Mouse (Mus musculus): ENCODE measurements around the gene Cpn1. TPM values are rescaled to one million over a fixed set of nuclear protein-coding genes. Genes with fewer than 3 reads are reported as not detected.
"Not testable (repeated sequence)": the region's sequence is repeated elsewhere in the genome, so short reads cannot be mapped to it uniquely, and the experiment has no call there.

The Cpn1 gene
- total RNA-seq, 2 experiments from 2014 or later: not detected

DNA sequence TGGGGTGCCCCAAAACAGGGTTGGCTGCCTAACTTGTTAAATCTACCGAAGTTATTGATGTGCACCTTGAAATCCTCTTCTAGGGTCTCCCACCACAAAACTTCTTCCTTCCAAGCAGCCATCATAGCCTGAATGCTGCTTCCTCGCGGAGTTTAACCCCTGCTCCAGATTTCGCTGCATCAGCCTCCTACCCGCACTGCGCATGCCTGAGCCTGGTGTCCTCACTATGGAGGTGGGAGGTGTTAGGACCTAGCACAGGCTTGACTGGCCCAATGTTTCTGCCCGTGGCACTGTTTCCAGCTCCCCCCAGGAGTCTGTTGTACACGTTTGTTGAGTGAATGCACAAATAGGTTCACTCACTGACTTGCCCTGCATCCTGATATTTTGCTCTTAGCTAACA, 4.0 kb upstream of the Cpn1 start:
- DNase-seq (ENCODE audit: low spot score in 2 of 2): no peak

DNA sequence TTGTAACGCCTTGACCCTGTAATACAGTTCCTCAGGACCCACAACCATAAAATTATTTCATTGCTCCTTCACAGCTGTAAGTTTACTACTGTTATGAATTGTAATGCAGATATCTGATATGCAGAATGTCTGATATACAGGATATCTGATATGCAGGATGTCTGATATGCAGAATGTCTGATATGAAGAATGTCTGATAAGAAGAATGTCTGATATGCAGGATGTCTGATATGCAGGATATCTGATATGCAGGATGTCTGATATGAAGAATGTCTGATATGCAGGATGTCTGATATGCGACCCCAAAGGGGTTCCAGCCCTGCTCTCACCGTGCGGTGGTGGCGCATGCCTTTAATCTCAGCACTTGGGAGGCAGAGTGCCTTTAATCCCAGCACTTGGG, 4.4 kb downstream of the Cpn1 start:
- no peak for DNase-seq (ENCODE audit: low spot score in 2 of 2)

DNA sequence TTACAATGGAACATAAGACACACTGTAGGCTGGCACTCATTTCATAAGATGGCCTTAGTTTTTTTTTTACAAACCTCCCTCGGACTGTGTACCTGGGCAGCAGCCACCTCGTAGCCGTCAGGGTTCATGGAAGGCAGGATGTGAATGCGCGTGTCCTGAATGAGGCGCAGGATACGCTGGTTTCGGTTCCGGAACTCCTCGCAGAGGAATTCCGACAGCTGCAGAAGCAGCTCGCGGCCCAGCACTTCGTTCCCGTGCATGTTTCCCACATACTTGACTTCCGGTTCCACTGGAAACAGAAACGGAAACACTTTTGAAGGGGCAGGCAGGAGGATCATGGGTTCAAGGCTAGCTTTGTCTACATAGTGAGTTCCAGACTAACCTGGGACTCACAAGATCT, 5.6 kb downstream of the Cpn1 start:
- DNase-seq (ENCODE audit: low spot score in 2 of 2): no peak

DNA sequence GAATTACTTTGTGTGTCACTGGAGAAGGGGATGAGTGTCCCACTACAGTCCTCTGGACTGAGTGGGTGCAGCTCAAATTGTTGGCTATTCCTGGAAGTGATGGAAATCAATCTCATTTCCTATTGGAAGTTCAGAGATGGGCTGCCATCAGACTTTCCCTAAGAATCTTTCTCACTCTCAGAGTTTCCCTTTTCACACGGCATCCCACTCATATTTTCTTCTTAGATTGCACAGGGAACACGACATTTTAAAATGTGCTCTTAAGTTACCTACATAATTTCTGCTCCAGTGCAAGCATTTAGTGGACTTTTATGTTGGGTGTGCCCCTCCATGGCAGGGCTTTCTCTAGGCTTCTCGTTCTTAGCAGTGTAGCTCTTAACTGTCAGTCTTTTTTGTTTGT, 8.6 kb downstream of the Cpn1 start:
- DNase-seq (ENCODE audit: low spot score in 2 of 2): no peak

DNA sequence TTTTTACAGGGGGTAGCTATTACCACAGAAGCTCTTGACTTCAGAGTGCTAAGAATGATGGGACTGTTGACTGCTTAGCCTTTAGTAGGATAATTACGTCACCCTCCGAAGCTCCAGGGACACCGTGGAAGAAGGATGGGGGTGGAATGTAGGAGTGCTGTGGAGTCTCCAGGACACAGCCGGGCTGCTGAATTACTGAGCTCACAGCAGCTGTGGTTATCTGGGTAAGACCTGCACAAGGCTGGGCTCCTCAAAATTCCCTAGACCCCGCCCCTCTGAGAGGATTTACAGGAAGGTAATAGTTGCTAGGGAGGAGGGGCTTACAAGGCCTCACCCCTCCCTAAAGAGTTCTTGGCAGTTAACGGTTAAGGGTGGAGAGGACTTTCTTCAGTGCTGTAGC, 9.7 kb downstream of the Cpn1 start:
- DNase-seq (ENCODE audit: low spot score in 2 of 2): no peak

DNA sequence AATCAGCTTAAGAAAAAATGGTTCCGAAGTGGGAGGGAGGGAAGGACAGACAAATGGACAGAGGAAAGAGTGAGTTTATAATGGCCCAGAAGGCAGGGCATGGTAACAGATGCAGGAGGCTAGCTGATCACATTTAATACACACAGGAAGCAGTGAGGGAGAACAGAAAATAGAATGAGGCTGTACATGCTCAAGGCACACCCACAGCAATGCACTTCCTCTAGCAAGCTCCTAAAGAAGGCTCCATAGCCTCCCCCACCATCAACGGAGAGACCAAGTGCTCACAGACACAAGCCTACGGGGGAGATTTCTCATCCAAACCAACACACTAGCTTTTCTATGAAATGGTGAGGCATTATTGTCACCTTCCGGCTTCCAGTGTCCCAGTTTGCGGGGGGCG, 12.1 kb downstream of the Cpn1 start:
- no peak for DNase-seq (ENCODE audit: low spot score in 2 of 2)

DNA sequence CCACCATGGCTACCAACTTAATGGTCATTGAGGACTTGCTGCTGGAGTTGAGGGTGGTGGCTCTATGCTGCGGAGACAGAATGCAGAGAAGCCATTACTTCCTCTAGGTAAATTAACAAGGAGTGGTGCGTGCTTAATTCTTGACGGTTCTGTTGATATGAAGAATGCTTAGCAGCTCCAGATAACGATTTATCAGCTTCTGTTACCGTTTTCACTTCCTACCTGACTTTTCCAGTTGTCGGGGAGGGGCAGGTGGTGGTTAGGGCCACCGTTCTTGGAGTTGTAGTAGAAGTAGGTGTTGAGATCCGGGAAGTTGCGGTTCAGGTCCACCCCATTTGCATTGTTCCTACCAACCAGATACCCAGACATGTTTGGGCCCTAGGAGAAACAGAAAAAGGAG, 12.6 kb downstream of the Cpn1 start:
- DNase-seq (ENCODE audit: low spot score in 2 of 2): no peak

DNA sequence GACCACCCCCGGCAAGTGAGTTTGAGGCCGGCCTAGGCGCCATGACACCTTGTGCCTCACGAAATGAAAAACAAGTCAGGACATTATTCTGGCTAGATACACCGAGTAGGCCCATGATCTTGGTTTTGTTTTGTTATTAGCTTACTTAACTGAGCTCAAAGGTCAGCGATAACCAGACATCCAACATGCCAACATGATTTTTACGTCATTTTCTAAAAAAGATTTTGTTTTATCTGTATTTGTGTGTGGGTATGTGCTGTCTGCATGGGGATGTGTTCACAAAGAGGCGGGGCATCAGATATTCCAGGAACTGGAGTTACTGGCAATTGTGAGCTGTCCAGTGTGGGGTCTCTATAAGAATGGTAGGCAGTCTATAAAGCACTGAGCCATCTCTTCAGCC, 14.2 kb downstream of the Cpn1 start:
- no peak for DNase-seq (ENCODE audit: low spot score in 2 of 2)

DNA sequence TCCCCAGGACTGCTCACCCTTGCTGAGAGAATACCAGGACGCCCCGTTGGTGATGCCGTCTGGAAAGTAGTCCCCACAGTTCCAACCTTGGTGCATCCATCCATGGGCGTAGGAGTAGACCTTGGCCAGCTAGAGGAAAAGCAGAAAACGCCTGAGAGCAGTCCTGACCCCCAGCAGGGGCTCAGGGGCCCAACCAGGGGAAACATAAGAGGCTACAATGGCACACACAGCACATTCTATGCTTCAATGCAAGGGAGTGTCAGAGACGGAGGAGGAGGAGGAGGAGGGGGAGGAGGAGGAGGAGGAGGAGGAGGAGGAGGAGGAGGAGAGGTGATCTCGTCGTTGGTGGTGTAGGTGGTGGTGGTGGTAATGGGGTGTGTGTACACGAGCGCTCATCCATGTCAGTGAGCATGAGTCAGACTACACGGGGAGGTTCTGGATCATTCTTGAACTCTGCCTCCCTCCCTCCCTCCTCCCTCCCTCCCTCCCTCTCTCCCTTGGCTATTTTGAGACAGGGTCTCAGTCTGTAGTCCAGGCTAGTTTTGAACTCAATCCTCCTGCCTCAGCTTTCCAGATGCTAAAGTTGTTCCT, 17.8 kb downstream of the Cpn1 start:
- DNase-seq (ENCODE audit: low spot score in 2 of 2): no peak

DNA sequence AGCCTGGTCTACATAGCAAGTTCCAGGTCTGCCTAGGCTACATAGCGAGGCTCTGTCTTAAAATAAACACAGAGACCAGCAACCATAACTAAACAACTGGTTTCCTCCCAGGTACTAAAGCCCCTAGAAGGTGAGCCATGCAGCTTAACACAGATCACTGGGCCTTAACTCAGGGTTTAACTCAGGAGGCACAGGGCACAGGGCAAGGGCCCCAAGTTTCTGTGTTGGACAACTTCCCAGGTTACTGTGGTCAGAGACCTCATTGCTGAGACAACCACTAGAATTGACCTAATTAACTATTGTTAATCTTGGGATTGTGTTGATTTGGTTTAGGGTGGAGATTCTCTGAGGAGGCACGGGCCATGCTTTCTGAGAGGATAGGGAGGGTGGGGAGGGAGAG, 19.9 kb downstream of the Cpn1 start:
- no peak for DNase-seq (ENCODE audit: low spot score in 2 of 2)

DNA sequence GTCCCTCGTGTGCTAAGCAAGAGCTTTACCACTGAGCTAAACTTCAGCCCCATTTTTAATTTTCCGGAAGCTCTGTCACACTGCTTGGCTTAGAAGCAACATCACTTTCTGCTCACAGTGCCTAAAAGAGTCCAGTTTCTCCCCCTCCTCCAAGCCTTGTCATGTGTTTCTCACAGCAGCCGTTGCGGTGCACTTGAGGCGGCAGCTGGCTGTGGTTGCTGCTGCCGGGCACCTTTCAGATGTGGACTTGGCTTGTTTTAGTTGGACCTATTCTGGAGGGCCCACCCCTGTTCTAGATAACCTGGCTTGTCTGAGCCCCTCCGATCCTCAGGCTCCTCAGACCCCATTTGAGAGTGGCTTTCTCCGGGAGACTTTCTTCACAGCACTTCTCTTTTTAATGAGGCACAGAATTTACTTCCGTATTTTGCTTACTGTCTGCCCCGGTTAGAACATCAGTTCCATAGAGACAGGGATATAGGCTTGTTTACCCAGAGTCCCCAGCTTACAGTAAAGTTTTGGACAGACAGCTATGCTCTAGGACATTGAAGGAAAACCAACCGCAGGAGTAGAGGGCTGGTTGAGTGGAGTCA, 20.8 kb downstream of the Cpn1 start:
- no peak for DNase-seq (ENCODE audit: low spot score in 2 of 2)

DNA sequence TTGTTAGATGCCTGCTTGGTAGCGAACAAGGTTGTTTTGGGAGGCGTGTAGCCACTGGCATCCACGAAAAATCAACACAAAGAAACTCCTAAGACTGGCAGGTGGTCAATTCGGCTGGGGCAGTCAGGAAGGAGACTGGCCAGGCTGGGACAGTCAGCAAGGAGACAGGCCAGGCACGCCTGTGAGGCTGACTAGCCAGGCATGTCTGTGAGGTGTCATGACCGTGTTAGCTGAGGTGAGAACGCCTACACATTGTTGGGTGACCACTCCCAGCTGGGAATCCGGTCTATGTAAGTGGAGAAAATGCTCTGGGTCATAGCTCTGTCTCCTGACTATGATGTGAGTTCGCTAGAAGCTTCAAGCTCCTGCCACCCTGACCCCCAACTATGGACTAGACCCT, 23.6 kb downstream of the Cpn1 start:
- no peak for DNase-seq (ENCODE audit: low spot score in 2 of 2)

DNA sequence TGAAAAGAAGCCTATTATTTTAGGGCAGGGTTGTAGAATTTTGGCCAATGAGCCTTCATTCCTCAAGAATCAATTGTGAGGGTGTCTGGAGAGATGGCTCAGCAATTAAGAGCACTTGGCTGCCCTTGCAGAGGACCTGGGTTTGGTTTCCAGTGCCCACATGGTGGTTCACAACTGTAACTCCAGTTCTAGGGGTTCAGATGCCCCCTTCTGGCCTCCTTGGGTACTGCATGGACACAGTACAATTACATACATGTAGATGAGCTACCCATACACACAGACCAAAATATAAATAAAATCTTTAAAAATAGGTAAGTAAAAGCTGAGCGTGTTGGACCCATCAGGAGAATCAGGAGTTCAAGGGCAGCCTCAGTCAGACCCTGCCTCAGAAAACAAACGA, 25.2 kb downstream of the Cpn1 start:
- DNase-seq (ENCODE audit: low spot score in 2 of 2): no peak

DNA sequence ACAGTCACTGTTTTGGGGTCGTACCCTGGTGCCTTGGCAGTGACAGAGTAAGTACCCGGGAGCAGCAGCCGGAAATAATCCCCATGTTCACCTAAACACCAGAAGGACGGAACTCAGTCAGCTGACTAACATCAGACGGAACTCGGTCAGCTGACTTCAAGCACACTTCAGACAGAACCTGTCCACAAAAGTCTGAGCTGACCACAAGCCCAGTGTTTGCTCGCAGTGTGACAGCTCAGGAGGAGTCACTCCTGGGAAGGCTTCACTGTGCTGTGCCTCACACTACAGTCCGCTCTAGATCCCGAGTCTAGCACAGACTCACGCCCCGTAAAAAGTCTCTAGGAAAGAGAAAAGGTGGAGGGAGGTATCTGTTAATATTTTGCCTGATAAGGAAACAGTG, 26.3 kb downstream of the Cpn1 start:
- no peak for DNase-seq (ENCODE audit: low spot score in 2 of 2)

DNA sequence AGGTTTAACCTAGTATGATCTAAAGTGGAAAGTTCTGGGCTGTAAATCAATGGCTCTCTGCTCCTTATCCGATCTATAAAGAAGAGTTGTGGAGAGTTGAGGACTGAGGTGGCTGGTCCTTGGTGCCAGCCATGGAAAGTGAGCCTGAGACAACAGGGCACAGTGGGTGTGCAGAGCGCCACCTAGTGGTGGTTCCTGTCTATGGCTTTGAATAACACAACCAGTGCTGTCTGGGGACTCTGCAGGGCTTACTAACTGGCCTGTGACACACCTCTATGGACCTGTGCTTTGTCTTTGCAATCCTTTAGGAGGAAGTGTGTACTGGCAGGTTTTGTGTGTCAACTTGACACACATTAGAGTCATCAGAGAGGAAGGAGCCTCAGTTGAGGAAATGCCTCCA, 27.2 kb downstream of the Cpn1 start:
- peak; percentile 71 to 78 for DNase-seq (ENCODE audit: low spot score in 2 of 2)

DNA sequence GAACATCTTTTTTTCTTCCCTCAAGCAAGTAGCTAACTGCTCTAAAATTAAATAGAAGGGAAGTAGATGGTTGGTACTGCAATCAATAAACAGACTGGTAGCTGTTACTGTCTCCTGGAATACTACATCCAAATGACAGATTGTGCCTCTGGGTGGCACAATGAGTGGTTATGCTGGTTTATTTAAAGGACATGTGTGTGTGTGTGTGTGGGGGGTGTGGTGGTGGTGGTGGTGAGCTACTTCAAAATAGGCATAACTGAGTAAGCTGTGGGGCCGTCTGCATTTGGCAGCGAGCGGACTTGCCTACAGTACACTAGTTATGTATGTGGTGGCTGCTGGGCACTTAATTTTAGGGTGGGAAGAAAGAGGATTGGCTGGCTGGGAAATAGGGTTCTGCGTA, 28.5 kb downstream of the Cpn1 start:
- DNase-seq (ENCODE audit: low spot score in 2 of 2): no peak

DNA sequence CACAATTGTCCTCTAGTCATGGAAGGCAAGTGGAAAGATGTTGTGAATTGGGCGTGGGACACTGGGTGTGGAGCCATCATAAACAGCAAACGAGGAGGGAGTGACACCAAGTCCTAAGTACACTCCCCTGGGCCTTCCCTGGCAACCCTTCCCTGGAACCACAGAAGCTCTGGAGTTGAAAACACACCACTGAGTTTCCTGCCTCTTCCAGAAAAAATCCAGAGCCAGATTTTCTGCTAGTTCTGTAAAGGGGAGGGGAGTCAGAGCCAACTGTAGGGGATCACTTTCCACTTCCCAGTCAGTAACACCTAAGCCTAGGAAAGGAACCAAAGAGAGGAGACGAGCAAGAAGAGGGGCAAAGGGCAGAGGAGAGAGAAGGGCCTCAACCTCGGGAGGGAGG, 29.0 kb downstream of the Cpn1 start:
- DNase-seq (ENCODE audit: low spot score in 2 of 2): no peak

DNA sequence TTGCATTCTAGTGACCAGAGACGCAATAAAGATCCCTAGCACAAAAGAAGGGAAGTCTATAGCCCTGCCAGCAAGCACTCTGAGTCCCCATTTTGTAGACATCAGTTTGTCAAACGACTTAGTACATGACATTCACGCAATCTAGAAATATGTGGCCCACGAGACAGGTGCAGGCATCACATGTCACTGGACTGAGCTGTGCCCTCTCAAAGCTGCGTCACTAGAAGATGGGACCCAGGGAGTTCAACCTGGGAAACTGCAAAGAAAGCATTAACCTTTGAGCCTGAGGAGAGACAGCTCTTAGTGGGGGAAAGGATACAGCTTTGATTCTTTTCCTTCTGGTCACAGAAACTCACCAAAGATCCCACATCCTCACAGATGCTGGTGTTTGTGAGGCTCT, 31.1 kb downstream of the Cpn1 start:
- DNase-seq (ENCODE audit: low spot score in 2 of 2): no peak

DNA sequence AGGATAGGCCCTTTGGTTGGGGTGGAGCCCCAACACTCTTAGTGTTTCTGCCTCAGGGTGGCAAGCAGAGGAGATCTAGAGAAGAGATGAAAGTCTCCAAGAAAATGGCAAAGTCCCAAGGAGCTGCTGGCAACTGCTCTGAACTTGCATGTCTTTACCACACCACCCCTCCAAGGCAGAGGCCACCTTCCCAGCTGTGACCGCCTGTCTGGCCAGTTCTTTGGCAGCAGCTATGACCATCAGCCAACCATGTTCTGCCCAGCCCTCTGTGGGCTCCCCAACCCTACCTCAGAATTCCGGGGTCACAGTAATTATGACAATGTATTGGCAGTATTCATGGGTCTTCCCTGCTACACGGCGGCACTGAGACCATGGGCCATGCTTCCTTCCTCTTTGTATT, 31.5 kb downstream of the Cpn1 start:
- DNase-seq (ENCODE audit: low spot score in 2 of 2): no peak

DNA sequence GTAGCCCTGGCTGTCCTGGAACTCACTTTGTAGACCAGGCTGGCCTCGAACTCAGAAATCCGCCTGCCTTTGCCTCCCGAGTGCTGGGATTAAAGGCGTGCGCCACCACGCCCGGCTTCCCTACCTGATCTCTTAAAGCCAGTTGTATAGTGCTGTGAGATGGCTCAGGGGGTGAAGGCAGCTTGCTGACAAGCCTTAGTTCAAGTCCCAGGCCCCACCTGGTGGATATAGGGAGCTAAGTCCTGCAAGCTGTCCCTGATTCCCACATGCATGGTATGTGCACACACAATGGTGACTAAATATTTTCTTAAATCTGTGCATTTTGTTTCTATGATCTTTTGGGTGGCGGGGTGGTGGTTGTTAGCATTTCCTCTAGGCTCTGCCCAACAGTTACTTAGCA, 33.4 kb downstream of the Cpn1 start:
- DNase-seq (ENCODE audit: low spot score in 2 of 2): not testable (repeated sequence)

DNA sequence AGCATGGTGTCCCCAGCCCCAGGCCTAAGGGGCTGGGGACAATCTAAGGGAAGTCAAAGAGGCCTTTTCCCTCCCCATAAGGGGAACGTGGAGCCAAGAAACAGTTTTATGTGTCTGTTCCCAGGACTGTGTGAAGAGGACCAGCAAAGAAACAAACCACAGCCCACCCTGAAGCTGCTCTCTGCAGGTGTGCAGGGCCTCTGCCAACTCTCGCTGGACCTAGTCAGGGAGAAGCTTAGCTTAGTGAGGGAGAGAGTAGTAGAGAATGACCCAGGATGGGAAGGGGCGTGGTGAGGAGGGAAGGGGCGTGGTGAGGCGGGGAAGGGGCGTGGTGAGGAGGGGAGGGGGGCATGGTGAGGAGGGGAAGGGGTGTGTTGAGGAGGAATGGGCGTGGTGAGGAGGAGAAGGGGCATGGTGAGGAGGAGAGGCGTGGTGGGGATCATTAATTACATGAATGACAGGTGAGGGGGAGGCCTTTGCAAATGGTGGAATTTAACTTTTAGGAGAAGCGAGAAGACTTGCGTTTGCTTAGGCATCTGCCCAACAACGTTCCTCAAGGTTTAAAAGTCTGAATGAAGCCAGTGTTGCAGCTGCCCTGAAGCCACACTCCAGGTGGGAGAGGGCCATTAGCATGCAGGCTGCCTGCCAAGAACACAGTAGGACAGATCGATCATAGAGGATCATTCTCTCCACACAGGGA, 37.1 kb downstream of the Cpn1 start:
- DNase-seq (ENCODE audit: low spot score in 2 of 2): no peak

DNA sequence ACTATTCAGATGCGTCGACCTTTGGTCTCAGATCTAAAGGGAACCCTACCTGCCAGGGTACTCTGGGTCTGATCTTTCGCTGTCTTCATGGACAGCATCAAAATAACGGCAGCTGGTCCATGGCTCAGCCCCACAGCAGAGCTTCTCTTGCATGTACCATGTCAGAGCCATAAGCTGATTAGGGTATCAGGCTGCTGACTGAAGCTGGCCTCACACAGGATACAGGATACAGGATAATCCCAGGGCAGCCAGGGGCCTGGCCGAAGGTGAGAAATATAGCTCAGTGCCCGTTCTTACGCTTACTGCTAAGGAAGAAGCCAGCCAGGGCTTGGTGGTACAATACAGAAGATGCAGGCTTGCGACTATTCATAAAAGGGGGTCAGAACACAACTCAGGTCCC, 41.8 kb downstream of the Cpn1 start:
- DNase-seq (ENCODE audit: low spot score in 2 of 2): no peak

DNA sequence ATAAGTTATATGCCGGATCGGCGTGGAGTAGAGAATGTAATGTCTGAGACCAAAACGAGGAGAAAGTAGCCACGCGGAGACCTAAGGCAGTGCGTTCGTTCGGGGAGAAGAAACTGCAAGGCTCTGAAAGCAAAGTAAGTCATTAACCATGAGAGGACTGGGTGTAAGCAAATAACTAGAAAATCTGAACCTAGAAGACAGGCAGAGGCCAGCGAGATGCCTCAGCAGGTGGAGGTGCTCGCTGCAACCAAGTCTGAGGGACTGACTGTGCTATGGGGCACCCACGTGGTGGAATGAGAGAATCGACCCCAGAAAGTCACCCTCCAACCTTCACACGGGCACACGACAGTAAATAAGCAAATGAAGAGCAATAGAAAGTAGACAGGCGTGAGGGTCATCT, 43.3 kb downstream of the Cpn1 start:
- no peak for DNase-seq (ENCODE audit: low spot score in 2 of 2)
